Mouse (Mus musculus): ENCODE measurements around the gene Cage1. TPM values are rescaled to one million over a fixed set of nuclear protein-coding genes. Genes with fewer than 3 reads are reported as not detected.
A peak's percentile ranks its signal among the peaks of the same experiment; 100 is the strongest.

Gene Cage1
- total RNA-seq (2014; rRNA removed; ENCODE audit: low replicate concordance) (0.99 and 2.7 TPM in 2 replicates), polyA plus RNA-seq (2015; fragmentation: Nextera tagmentation; extraction: Ambion mirVana) (1.1 and 1.2 TPM in 2 replicates)

DNA sequence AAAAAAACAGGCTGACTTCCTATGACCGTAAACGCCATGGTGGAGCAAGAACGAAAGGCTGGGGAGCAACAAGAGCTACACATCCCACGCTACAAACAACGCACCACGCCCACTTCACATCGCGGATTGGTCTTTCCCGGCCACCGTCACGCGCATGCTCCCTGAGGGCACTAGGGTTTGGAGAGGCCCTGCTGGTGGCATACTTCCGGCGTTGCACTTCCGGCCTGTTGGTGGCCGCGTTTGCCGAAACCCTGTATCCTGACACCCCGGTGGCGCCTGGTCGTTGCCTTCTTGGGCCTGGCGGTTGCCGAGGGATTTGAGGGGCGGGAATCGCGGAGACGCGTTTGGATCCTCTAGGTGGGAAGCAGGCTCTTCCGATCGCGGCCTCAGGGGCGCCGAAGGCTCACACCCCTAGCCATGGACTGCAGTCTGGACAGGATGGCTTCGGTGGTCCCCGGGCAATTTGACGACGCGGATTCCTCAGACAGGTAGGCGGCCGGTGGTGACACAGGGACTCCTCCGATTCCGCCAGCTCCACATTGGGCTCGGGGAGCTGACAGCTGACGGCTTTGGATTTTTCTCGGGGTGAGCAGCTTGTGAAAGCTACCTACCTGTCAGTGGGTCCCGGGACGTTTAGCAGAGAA, at the start of gene Cage1:
Cage1 (minus strand) TSS at position 26 of the 644 bp plus-strand sequence.
- peak; percentile 93 for DNase-seq (ENCODE audit: low spot score)
- H3K9me3 ChIP-seq (replicated peaks; ENCODE audit: control insufficient read depth, low read length): no peaks in the 10 kb centered on the region
- no peak; the same call in 1 of the 2 replicates for TF ChIP-seq EP300 (IDR thresholded peaks at IDR 0.05; ENCODE audit: low read depth)
- peak; percentile 36; the same call in 1 of the 2 replicates for TF ChIP-seq CTCF (IDR thresholded peaks at IDR 0.05; ENCODE audit: low read depth)
- WGBS: under 1% methylated on average over 47 of the region's 47 CpGs
- H3K27me3 ChIP-seq (ENCODE audit: control insufficient read depth, insufficient read depth, low read length): no peaks in the 10 kb centered on the region
- peak within 1 kb of the TSS; percentile 93 for H3K4me2 ChIP-seq (ENCODE audit: low read depth, low read length)
- peak; percentile 97 for ATAC-seq (ENCODE audit: insufficient read depth, low read depth)
- H3K27ac ChIP-seq (ENCODE audit: low read depth): peak within 1 kb of the TSS; percentile 77
- peak within 1 kb of the TSS; percentile 82 for H3K4me3 ChIP-seq (ENCODE audit: low read depth, low read length)
- H3K9ac ChIP-seq (replicated peaks; ENCODE audit: low read depth, low read length): peak within 1 kb of the TSS; percentile 87
- H3K36me3 ChIP-seq (replicated peaks; ENCODE audit: control insufficient read depth, insufficient read depth, low read length): peaks cover 24% of the 10 kb centered on the region
- H3K4me1 ChIP-seq (ENCODE audit: control insufficient read depth, insufficient read depth): peaks cover 9% of the 10 kb centered on the region

- Histone ChIP-seq H3K27me3 (ENCODE audit: control insufficient read depth, insufficient read depth, low read length) (no peaks in the 10 kb centered on the region), H3K27ac (ENCODE audit: low read depth) (no peak overlapping the region), H3K4me2 (ENCODE audit: low read depth, low read length) (no peak overlapping the region), H3K36me3 (replicated peaks; ENCODE audit: control insufficient read depth, insufficient read depth, low read length) (no peaks in the 10 kb centered on the region), H3K9ac (replicated peaks; ENCODE audit: low read depth, low read length) (no peak overlapping the region), H3K4me1 (ENCODE audit: control insufficient read depth, insufficient read depth) (peaks cover 5% of the 10 kb centered on the region; the same call in 1 of the 2 replicates), H3K9me3 (replicated peaks; ENCODE audit: control insufficient read depth, low read length) (no peaks in the 10 kb centered on the region), H3K4me3 (ENCODE audit: low read depth, low read length) (no peak overlapping the region)
- ATAC-seq (ENCODE audit: insufficient read depth, low read depth) (no peak), DNase-seq (ENCODE audit: low spot score) (no peak)
- 73% methylated on average over 7 of the region's 7 CpGs for WGBS
- no peak for TF ChIP-seq EP300 (IDR thresholded peaks at IDR 0.05; ENCODE audit: low read depth)
- TF ChIP-seq CTCF (IDR thresholded peaks at IDR 0.05; ENCODE audit: low read depth): no peak
These were observed 44.3 kb upstream of the Cage1 start for GRCm38 (mm10) chr13:38081161-38081560.

DNA sequence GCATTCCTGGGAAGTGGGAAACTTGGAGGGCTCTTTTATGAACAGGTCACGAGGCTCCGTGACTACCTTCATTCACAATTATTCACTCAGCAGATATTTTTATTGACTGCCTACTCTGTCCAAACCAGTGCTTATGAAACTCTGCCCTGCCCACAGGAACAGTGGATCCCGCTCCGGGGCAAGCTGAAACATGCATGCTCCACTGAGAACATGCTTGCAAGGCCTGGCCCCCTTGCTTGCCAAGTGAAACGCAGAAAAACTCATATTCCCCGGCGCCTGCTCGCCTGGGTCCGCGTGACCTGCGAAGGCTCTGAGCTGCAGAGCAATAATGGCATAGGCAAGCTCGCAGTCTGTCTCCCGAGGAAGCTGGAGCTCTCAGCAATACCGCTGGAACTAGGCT, 43.9 kb upstream of the Cage1 start:
- TF ChIP-seq EP300 (IDR thresholded peaks at IDR 0.05; ENCODE audit: low read depth): no peak
- no peak for TF ChIP-seq CTCF (IDR thresholded peaks at IDR 0.05; ENCODE audit: low read depth)
- no peak for ATAC-seq (ENCODE audit: insufficient read depth, low read depth)
- no peak overlapping the region for H3K27ac ChIP-seq (ENCODE audit: low read depth)

GRCm38 (mm10) chr13:38080014-38080413, 43.1 kb upstream of the Cage1 start:
- no peak overlapping the region for H3K9ac ChIP-seq (replicated peaks; ENCODE audit: low read depth, low read length)
- H3K4me3 ChIP-seq (ENCODE audit: low read depth, low read length): no peak overlapping the region
- DNase-seq (ENCODE audit: low spot score) (no peak), ATAC-seq (ENCODE audit: insufficient read depth, low read depth) (no peak)
- WGBS: 49% methylated on average over 9 of the region's 9 CpGs
- H3K4me1 ChIP-seq (ENCODE audit: control insufficient read depth, insufficient read depth): peaks cover 5% of the 10 kb centered on the region; the same call in 1 of the 2 replicates
- TF ChIP-seq EP300 (IDR thresholded peaks at IDR 0.05; ENCODE audit: low read depth) (no peak), CTCF (IDR thresholded peaks at IDR 0.05; ENCODE audit: low read depth) (no peak)
- no peak overlapping the region for H3K4me2 ChIP-seq (ENCODE audit: low read depth, low read length)
- H3K36me3 ChIP-seq (replicated peaks; ENCODE audit: control insufficient read depth, insufficient read depth, low read length): no peaks in the 10 kb centered on the region
- no peaks in the 10 kb centered on the region for H3K27me3 ChIP-seq (ENCODE audit: control insufficient read depth, insufficient read depth, low read length)
- no peak overlapping the region for H3K27ac ChIP-seq (ENCODE audit: low read depth)
- no peaks in the 10 kb centered on the region for H3K9me3 ChIP-seq (replicated peaks; ENCODE audit: control insufficient read depth, low read length)

More for the DNA sequence above, 43.9 kb upstream of the Cage1 start:
- 84% methylated on average over 14 of the region's 14 CpGs for WGBS
- no peak for DNase-seq (ENCODE audit: low spot score)
- Histone ChIP-seq H3K4me3 (ENCODE audit: low read depth, low read length) (no peak overlapping the region), H3K36me3 (replicated peaks; ENCODE audit: control insufficient read depth, insufficient read depth, low read length) (no peaks in the 10 kb centered on the region), H3K9me3 (replicated peaks; ENCODE audit: control insufficient read depth, low read length) (no peaks in the 10 kb centered on the region), H3K4me1 (ENCODE audit: control insufficient read depth, insufficient read depth) (peaks cover 5% of the 10 kb centered on the region; the same call in 1 of the 2 replicates), H3K9ac (replicated peaks; ENCODE audit: low read depth, low read length) (no peak overlapping the region), H3K4me2 (ENCODE audit: low read depth, low read length) (no peak overlapping the region), H3K27me3 (ENCODE audit: control insufficient read depth, insufficient read depth, low read length) (no peaks in the 10 kb centered on the region)

- Histone ChIP-seq H3K36me3 (replicated peaks; ENCODE audit: control insufficient read depth, insufficient read depth, low read length) (no peaks in the 10 kb centered on the region), H3K27ac (ENCODE audit: low read depth) (no peak overlapping the region), H3K4me2 (ENCODE audit: low read depth, low read length) (no peak overlapping the region), H3K9ac (replicated peaks; ENCODE audit: low read depth, low read length) (no peak overlapping the region), H3K4me1 (ENCODE audit: control insufficient read depth, insufficient read depth) (peaks cover 8% of the 10 kb centered on the region; the same call in 1 of the 2 replicates), H3K9me3 (replicated peaks; ENCODE audit: control insufficient read depth, low read length) (no peaks in the 10 kb centered on the region), H3K27me3 (ENCODE audit: control insufficient read depth, insufficient read depth, low read length) (no peaks in the 10 kb centered on the region), H3K4me3 (ENCODE audit: low read depth, low read length) (no peak overlapping the region)
- WGBS: 83% methylated on average over 5 of the region's 5 CpGs
- no peak for TF ChIP-seq EP300 (IDR thresholded peaks at IDR 0.05; ENCODE audit: low read depth)
- no peak for TF ChIP-seq CTCF (IDR thresholded peaks at IDR 0.05; ENCODE audit: low read depth)
- no peak for DNase-seq (ENCODE audit: low spot score)
- ATAC-seq (ENCODE audit: insufficient read depth, low read depth): no peak
These were observed 42.5 kb upstream of the Cage1 start for GRCm38 (mm10) chr13:38079366-38079765.
